Mouse (Mus musculus) heart, postnatal 0 days (tissue): ENCODE results near the gene 9130008F23Rik.

Experiments
- CTCF ChIP-seq: IDR thresholded peaks from 2 replicates; pipeline ENCODE4 v1.5.1; 2016; ENCODE audit warnings: antibody characterized with exemption, control low read depth, low read depth
- EP300 ChIP-seq: IDR thresholded peaks from 2 replicates; pipeline ENCODE4 v1.6.1; 2016; ENCODE audit warnings: antibody characterized with exemption, low read depth

DNA sequence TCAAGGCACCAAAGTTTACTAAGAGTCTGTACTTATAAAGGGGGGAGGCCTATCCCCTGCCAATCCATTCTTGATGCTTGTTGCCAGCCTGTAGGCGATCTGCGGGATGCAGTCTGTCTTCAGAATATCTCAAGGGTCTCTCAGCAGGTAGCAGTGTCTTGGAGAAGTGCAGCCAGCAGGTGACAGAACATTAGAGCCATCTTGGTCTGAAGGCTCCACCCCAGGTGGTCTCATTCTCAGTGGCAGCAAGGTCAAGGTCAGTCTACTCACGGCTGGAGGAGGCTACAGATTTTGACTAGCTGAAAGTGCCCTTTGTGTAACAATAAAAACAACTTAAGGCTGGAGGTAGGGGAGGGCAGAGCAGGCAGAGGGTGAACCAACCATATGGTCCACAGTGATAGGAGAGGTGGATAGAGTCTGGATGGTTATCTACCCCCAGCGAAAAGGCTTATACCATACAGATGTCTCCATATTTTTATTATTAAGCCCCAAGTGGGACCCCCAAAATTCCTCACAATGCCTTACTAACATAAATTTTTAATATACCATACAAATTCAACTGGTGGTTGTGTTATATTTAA is 19.5 kb upstream of the 9130008F23Rik start:
- TF ChIP-seq CTCF, result no peak
- no peak for TF ChIP-seq EP300
